Mouse (Mus musculus): Measurements from ENCODE around the gene Pparg. TPM values are rescaled to one million over a fixed set of nuclear protein-coding genes. Genes with fewer than 3 reads are reported as not detected.

The Pparg gene
- total and polyA plus RNA-seq, 3 experiments, result not detected

GRCm38 (mm10) chr6:115404354-115404753 is 43.6 kb downstream of the Pparg start:
- in situ Hi-C loops (cut with MboI; ENCODE audit: low pct_ligation_motif_present, low pct_unique_long_range_greater_than_20kb, low sequenced_read_pairs) (no loop called here), dilution Hi-C loops (cut with MboI; ENCODE audit: extremely low pct_ligation_motif_present, extremely low pct_unique_long_range_greater_than_20kb, low sequenced_read_pairs) (no loop called here)
- Histone ChIP-seq H3K36me3 (replicated peaks in 1 of 2; ENCODE audit: control insufficient read depth in 1 of 2, insufficient read depth in 1 of 2, low read length in 1 of 2) (no peaks in the 10 kb centered on the region), H3K27ac (ENCODE audit: insufficient read depth, low read depth) (no peak overlapping the region), H3K9me3 (replicated peaks; ENCODE audit: low read length) (peaks cover 2% of the 10 kb centered on the region), H3K9ac (ENCODE audit: insufficient read depth, low read depth) (no peak overlapping the region), H3K79me2 (replicated peaks; ENCODE audit: control insufficient read depth, extremely low read depth, insufficient read depth, poor library complexity, severe bottlenecking) (no peaks in the 10 kb centered on the region), H3K27me3 (replicated peaks) (no peaks in the 10 kb centered on the region), H3K4me3 (replicated peaks in 1 of 3; ENCODE audit: low read depth in 2 of 3, low read length in 2 of 3, poor library complexity in 1 of 3) (no peak overlapping the region), H3K4me1 (ENCODE audit: control insufficient read depth in 1 of 2, insufficient read depth in 2 of 2) (no peaks in the 10 kb centered on the region), H3K4me2 (ENCODE audit: insufficient read depth, low read depth, poor library complexity, severe bottlenecking) (no peak overlapping the region)
- TF ChIP-seq GABPA (IDR thresholded peaks at IDR 0.05; ENCODE audit: insufficient replicate concordance, low read depth, low read length) (no peak), PAX5 (IDR thresholded peaks at IDR 0.05; ENCODE audit: low read length) (no peak), NELFE (IDR thresholded peaks at IDR 0.05; ENCODE audit: low read depth, low read length) (no peak), ZC3H11A (IDR thresholded peaks at IDR 0.05; ENCODE audit: low read depth, low read length) (no peak), IRF4 (IDR thresholded peaks at IDR 0.05; ENCODE audit: low read depth, low read length) (no peak), MEF2A (IDR thresholded peaks at IDR 0.05; ENCODE audit: borderline replicate concordance, low read depth, low read length) (no peak), ZMIZ1 (IDR thresholded peaks at IDR 0.05; ENCODE audit: low read depth, low read length) (no peak), POLR2A (IDR thresholded peaks at IDR 0.05; ENCODE audit: low read depth, low read length) (no peak), ZNF384 (IDR thresholded peaks at IDR 0.05; ENCODE audit: low read depth, low read length) (no peak), CTCF (conservative IDR thresholded peaks at IDR 0.05 in 1 of 2, IDR thresholded peaks at IDR 0.05 in 1 of 2; ENCODE audit: low read depth in 2 of 2, low read length in 2 of 2) (no peak), NRF1 (IDR thresholded peaks at IDR 0.05; ENCODE audit: low read depth, low read length) (no peak), MAFK (IDR thresholded peaks at IDR 0.05; ENCODE audit: insufficient replicate concordance, low read length) (no peak), JUN (IDR thresholded peaks at IDR 0.05; ENCODE audit: insufficient read depth, low read depth, low read length) (no peak), SIN3A (IDR thresholded peaks at IDR 0.05; ENCODE audit: low read length) (no peak)
- no peak for DNase-seq (ENCODE audit: extremely low read depth)

DNA sequence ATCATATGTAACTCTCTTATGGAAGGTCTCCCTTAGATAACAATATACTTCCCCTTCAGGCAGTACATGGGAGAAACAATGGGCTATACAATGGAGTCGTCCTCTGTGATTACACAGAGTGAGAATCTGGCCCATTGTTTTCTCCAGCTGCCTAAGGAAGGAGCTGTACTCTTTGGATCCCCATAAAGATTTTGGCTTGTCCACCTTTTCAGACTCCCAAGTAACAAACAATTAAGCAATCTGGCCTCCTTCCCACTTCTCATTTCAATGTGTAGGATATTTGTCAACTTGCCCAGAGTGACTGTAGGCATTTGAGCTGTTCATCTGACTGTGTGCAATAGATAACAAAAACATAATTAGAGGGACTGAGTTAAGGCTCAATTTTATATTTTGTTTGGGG is 50.7 kb downstream of the Pparg start:
- H3K9ac ChIP-seq (ENCODE audit: insufficient read depth, low read depth), result no peak overlapping the region

GRCm38 (mm10) chr6:115418171-115418570 is 57.4 kb downstream of the Pparg start:
- in situ Hi-C loops (cut with MboI; ENCODE audit: low pct_ligation_motif_present, low pct_unique_long_range_greater_than_20kb, low sequenced_read_pairs) (no loop called here), dilution Hi-C loops (cut with MboI; ENCODE audit: extremely low pct_ligation_motif_present, extremely low pct_unique_long_range_greater_than_20kb, low sequenced_read_pairs) (no loop called here)
- TF ChIP-seq ZNF384 (IDR thresholded peaks at IDR 0.05; ENCODE audit: low read depth, low read length) (no peak), MAZ (IDR thresholded peaks at IDR 0.05; ENCODE audit: low read depth, low read length) (no peak), PAX5 (IDR thresholded peaks at IDR 0.05; ENCODE audit: low read length) (no peak), MYC (IDR thresholded peaks at IDR 0.05; ENCODE audit: low read depth, low read length) (no peak), ZC3H11A (IDR thresholded peaks at IDR 0.05; ENCODE audit: low read depth, low read length) (no peak), USF1 (IDR thresholded peaks at IDR 0.05; ENCODE audit: low read depth, low read length) (no peak), ZMIZ1 (IDR thresholded peaks at IDR 0.05; ENCODE audit: low read depth, low read length) (no peak), KAT2A (IDR thresholded peaks at IDR 0.05; ENCODE audit: insufficient replicate concordance, low read length) (no peak), BHLHE40 (IDR thresholded peaks at IDR 0.05; ENCODE audit: low read depth, low read length) (no peak), CHD2 (IDR thresholded peaks at IDR 0.05; ENCODE audit: low read length) (no peak), E2F4 (IDR thresholded peaks at IDR 0.05; ENCODE audit: insufficient replicate concordance, low read depth, low read length) (no peak), RCOR1 (conservative IDR thresholded peaks at IDR 0.05; ENCODE audit: low read depth, low read length) (no peak), ELF1 (IDR thresholded peaks at IDR 0.05; ENCODE audit: low read depth, low read length) (no peak), JUND (conservative IDR thresholded peaks at IDR 0.05; ENCODE audit: low read depth, low read length) (no peak), MAX (IDR thresholded peaks at IDR 0.05; ENCODE audit: low read length) (no peak), EP300 (IDR thresholded peaks at IDR 0.05; ENCODE audit: low read length) (no peak), SIN3A (IDR thresholded peaks at IDR 0.05; ENCODE audit: low read length) (no peak)
- no peak overlapping the region for H3K27ac ChIP-seq (ENCODE audit: insufficient read depth, low read depth)
- no peaks in the 10 kb centered on the region for H3K9me3 ChIP-seq (replicated peaks; ENCODE audit: low read length)
- H3K4me1 ChIP-seq (ENCODE audit: control insufficient read depth in 1 of 2, insufficient read depth in 2 of 2), result no peaks in the 10 kb centered on the region
- no peak overlapping the region for H3K9ac ChIP-seq (ENCODE audit: insufficient read depth, low read depth)
- no peaks in the 10 kb centered on the region for H3K27me3 ChIP-seq (replicated peaks)
- H3K79me2 ChIP-seq (replicated peaks; ENCODE audit: control insufficient read depth, extremely low read depth, insufficient read depth, poor library complexity, severe bottlenecking), result no peaks in the 10 kb centered on the region
- no peak for DNase-seq (ENCODE audit: extremely low read depth)
- H3K4me3 ChIP-seq (replicated peaks in 1 of 3; ENCODE audit: low read depth in 2 of 3, low read length in 2 of 3, poor library complexity in 1 of 3), result no peak overlapping the region
- no peak overlapping the region for H3K4me2 ChIP-seq (ENCODE audit: insufficient read depth, low read depth, poor library complexity, severe bottlenecking)
- H3K36me3 ChIP-seq (replicated peaks in 1 of 2; ENCODE audit: control insufficient read depth in 1 of 2, insufficient read depth in 1 of 2, low read length in 1 of 2), result no peaks in the 10 kb centered on the region

More for the DNA sequence above, 50.7 kb downstream of the Pparg start:
- Histone ChIP-seq H3K27ac (ENCODE audit: insufficient read depth, low read depth) (no peak overlapping the region), H3K4me1 (ENCODE audit: control insufficient read depth in 1 of 2, insufficient read depth in 2 of 2) (no peaks in the 10 kb centered on the region), H3K4me3 (replicated peaks in 1 of 3; ENCODE audit: low read depth in 2 of 3, low read length in 2 of 3, poor library complexity in 1 of 3) (no peak overlapping the region), H3K79me2 (replicated peaks; ENCODE audit: control insufficient read depth, extremely low read depth, insufficient read depth, poor library complexity, severe bottlenecking) (no peaks in the 10 kb centered on the region), H3K27me3 (replicated peaks) (no peaks in the 10 kb centered on the region), H3K36me3 (replicated peaks in 1 of 2; ENCODE audit: control insufficient read depth in 1 of 2, insufficient read depth in 1 of 2, low read length in 1 of 2) (no peaks in the 10 kb centered on the region), H3K9me3 (replicated peaks; ENCODE audit: low read length) (no peaks in the 10 kb centered on the region), H3K4me2 (ENCODE audit: insufficient read depth, low read depth, poor library complexity, severe bottlenecking) (no peak overlapping the region)
- dilution Hi-C loops (cut with MboI; ENCODE audit: extremely low pct_ligation_motif_present, extremely low pct_unique_long_range_greater_than_20kb, low sequenced_read_pairs), result no loop called here
- TF ChIP-seq GABPA (IDR thresholded peaks at IDR 0.05; ENCODE audit: insufficient replicate concordance, low read depth, low read length) (no peak), USF1 (IDR thresholded peaks at IDR 0.05; ENCODE audit: low read depth, low read length) (no peak)
- in situ Hi-C loops (cut with MboI; ENCODE audit: low pct_ligation_motif_present, low pct_unique_long_range_greater_than_20kb, low sequenced_read_pairs), result no loop called here
- no peak for DNase-seq (ENCODE audit: extremely low read depth)
